Mouse (Mus musculus) brain, embryonic 14.5 days (tissue): Measurements from ENCODE around the gene Drc3. TPM values are rescaled to one million over a fixed set of nuclear protein-coding genes. Genes with fewer than 3 reads are reported as not detected.

ENCODE experiments used
- DNase-seq: peaks from one replicate; pipeline ENCODE4 v3.0.0-alpha.2; 2011; ENCODE audit warnings: low read depth
- CTCF ChIP-seq: fragments of 200-500 bp; IDR thresholded peaks from 2 replicates; pipeline ENCODE4 v1.5.1; 2012; ENCODE audit warnings: inconsistent platforms, mild to moderate bottlenecking, moderate library complexity, borderline replicate concordance; ENCODE audit not compliant: insufficient read depth, insufficient read length; ENCODE audit errors: extremely low read depth
- POLR2A ChIP-seq: fragments of 200-500 bp; IDR thresholded peaks from 2 replicates; pipeline ENCODE4 v1.6.1; 2012; ENCODE audit warnings: mild to moderate bottlenecking, inconsistent platforms, borderline replicate concordance; ENCODE audit not compliant: poor library complexity, insufficient read depth, insufficient read length, severe bottlenecking; ENCODE audit errors: extremely low read depth
- polyA plus RNA-seq: library from polyadenylated mRNA; depleted of rRNA; stranded (reverse); fragments of >200 nt; gene quantifications from 2 replicates; pipeline ENCODE4 v1.2.3, GENCODE M21; 2012

The Drc3 gene
- polyA plus RNA-seq, 1 experiment: 7.1 TPM

- TF ChIP-seq POLR2A (no peak), CTCF (no peak)
- no peak for DNase-seq
Measured at GRCm38 (mm10) chr11:60370431-60370830, 17.3 kb downstream of the Drc3 start.

DNA sequence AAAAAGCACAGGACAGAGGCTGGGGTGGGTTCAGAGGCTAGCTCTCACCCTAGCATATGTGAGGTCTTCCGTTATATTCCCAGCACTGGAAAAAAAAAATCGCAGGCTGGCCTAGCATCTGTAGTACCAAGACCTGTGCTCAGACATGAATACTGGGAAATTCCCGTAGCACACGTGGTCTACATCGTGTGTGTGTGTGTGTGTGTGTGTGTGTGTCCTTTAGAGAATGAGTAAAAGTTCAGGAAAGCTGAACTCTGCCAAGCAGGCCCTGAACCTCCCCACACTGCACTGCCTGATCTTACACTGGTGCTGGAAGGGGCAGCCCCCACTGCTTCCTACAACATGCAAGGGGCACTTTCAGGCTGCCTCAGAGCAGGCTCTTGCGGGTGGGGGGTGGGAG is 21.4 kb downstream of the Drc3 start:
- DNase-seq: no peak
- TF ChIP-seq POLR2A (no peak), CTCF (no peak)

DNA sequence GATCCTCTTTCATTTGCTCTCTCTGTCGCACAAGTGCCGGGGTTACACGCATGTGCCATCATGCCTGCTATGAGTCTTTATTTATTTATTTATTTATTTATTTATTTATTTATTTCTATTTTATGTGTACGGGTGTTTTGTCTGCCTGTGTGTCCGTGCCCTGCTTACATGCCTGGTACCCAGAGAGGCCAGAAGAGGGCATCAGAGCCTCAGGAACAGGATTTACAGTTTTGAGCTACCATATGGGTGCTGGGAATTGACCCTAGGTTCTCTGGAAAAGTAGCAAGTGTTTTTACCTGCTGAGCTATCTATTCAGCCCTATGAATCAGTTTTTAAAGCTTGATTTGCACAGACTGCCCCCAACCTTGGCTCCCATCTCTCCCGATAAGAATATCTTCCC is 30.4 kb downstream of the Drc3 start:
- DNase-seq: no peak
- TF ChIP-seq POLR2A: no peak
- peak; percentile 10; the same call in 1 of the 2 replicates for TF ChIP-seq CTCF

DNA sequence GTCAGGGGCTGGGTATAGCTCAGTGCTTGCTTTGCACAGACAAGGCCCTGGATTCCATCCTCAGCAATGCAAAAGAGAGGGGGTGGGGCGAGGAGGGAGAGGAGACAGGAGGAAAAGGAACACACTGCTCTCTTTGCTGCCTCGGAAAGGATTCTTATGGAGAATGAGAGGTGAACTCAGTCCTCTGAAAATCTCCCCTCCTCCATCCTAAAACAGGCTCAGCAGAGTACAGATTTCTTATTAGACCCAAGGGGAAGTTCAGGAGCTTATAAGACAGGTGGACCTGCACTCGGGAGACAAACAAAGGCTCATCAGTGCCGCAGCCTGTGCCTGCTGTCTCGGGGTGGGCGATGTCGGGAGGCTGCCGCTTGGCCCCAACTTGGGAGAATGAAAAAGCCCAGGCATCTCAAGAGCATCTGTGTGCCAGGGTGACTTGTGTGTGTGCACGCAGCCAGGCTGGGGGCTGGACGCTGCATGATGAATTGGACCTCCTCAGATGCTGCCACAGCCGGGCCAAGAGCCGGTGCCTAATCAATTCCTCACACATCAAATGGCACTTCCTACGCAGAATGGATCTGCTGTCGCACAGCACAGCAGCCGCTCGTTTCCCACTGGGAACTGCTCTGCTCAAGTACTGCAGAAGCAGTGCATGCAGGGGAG is 31.8 kb downstream of the Drc3 start:
- TF ChIP-seq POLR2A (no peak), CTCF (no peak)
- DNase-seq: peak; percentile 89

DNA sequence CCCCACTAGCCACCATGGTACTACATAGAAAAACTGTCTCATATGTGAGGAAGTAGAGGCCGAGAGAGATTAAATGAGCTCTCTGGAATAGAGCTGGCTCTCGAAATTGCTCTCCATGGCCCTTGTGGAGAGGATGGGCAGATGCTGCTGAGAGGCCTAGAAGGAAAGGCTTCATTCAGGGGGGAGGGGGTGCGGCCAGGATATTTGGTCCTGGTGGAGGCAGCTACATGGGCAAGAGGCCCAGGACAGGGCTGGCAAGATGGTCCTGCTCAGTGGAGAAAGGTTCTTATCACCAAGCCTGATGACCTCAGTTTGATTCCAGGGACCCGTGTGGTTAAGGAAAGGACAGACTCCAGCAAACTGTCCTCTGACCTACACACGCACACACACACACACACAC is 32.8 kb downstream of the Drc3 start:
- DNase-seq: no peak
- TF ChIP-seq POLR2A: no peak
- no peak for TF ChIP-seq CTCF

- no peak for DNase-seq
- no peak for TF ChIP-seq POLR2A
Measured at GRCm38 (mm10) chr11:60387944-60388343, 34.8 kb downstream of the Drc3 start.

- TF ChIP-seq POLR2A: no peak
- TF ChIP-seq CTCF: no peak
Measured at GRCm38 (mm10) chr11:60391346-60391745, 38.2 kb downstream of the Drc3 start.

GRCm38 (mm10) chr11:60396546-60396945 is 43.4 kb downstream of the Drc3 start:
- no peak for TF ChIP-seq CTCF
- no peak for TF ChIP-seq POLR2A
- peak; percentile 82 for DNase-seq

More at GRCm38 (mm10) chr11:60391346-60391745, 38.2 kb downstream of the Drc3 start:
- DNase-seq: no peak

- no peak for TF ChIP-seq CTCF
- TF ChIP-seq POLR2A: no peak
- DNase-seq: no peak
Measured at GRCm38 (mm10) chr11:60397172-60397571, 44.0 kb downstream of the Drc3 start.

DNA sequence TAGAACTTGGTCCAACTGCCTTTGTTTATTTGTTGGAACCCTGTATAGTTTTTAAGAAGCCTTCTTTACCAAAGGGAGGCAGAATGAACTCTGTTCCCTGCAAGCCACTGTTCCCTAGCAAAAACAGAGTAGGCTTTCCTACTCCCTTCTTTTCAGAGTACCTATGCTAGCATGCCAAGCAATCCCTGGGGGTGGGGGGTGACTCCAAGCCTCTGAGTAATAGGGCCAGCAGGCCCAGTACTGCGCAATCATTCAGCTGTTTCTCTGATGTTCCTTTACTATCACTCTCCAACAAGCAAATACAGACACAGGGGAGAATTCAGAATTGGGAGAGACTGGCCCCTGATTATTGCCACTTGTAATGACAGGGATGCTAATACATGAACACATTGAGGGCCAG is 53.5 kb downstream of the Drc3 start:
- TF ChIP-seq CTCF (no peak), POLR2A (no peak)
- DNase-seq: no peak

DNA sequence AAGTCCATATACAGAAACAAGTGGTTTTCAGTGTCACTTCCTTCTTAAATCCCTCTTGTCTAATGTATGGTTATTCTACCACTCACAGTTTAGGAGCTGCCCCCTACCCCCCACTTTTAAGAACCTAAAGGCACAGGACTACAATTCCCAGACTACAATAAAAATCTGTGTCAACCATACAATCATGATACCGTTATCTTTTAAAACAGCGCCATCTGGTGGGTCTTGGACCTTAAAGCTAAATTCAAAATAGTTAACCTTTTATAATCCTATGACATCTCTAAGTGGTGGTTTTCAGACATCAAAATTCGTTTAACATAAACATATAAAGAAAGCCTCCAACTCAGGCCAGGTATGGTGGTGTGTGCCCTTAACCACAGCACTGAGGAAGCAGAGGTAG is 59.0 kb downstream of the Drc3 start:
- peak; percentile 88 for DNase-seq
- TF ChIP-seq CTCF (0 out of 2 replicates have a peak, but pooled peaks have one; percentile 21), POLR2A (no peak)

GRCm38 (mm10) chr11:60412921-60413320 is 59.8 kb downstream of the Drc3 start:
- TF ChIP-seq POLR2A (no peak), CTCF (no peak)
- DNase-seq: no peak
